Mouse (Mus musculus): ENCODE results near the gene Hlx.

GRCm38 (mm10) chr1:184733300-184734066 is 1.1 kb upstream of the Hlx start:
- no peak for TF ChIP-seq CEBPB (IDR thresholded peaks at IDR 0.05; ENCODE audit: low read depth)
- TF ChIP-seq CTCF (IDR thresholded peaks at IDR 0.05; ENCODE audit: control insufficient read depth, insufficient read depth, insufficient read length): no peak
- no peak for TF ChIP-seq MYOG (IDR thresholded peaks at IDR 0.05; ENCODE audit: control insufficient read depth, extremely low read depth, insufficient read length)
